Mouse (Mus musculus): Measurements from ENCODE around the gene Msmb. TPM values are rescaled to one million over a fixed set of nuclear protein-coding genes. Genes with fewer than 3 reads are reported as not detected.
"Not testable (repeated sequence)": the region's sequence is repeated elsewhere in the genome, so short reads cannot be mapped to it uniquely, and the experiment has no call there.

The Msmb gene
- polyA plus RNA-seq, 1 experiment from 2014 or later: not detected

DNA sequence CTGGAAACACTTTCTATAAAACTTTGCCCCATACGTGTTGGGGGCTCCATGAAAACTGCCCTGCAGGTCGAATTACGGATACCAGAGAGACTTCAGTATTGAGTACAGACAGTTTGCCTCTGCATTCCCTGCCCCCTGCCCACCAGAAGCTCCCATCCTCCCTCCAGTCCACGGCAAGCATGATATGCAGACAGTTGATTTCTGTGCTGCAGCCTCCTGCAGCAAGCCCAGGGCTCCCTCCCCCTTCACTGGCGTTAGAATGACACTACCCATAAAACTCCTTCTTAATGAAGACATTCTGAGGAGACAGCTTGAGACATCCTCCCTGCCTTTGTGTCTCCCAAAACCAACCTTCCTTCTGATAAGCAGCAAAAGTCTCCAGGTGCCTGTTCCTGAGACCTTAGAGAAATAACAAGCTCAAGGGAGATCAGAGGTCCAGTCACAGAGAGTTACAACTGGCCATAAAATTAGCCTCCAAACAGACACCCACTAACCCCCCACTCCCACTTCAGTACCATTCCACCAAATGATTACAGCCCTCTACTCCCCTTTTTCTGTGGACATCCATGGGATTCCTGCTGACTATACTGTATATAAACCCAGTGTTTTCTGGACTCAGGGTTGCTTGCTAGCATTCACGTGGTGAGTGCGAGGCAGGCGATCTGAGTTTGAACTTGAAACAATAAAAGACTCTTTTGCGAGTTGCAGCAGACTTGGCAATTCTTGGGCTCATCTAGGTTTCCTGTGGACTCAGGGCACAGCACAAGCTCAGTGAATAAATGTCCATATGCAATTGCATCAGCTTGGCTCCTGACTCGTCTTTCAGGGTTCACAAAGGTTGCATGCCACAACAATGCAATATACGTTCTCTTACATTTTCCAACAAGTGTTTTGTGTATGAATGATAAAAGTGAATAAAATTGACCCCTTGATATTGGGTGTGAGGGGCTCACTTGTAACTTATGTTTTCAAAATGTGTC is 20.6 kb upstream of the Msmb start:
- Histone ChIP-seq H3K4me2 (replicated peaks) (no peak overlapping the region), H3K27me3 (no peaks in the 10 kb centered on the region), H3K4me1 (no peaks in the 10 kb centered on the region), H3K9me3 (replicated peaks) (no peaks in the 10 kb centered on the region), H3K9ac (no peak overlapping the region), H3K4me3 (replicated peaks) (no peak overlapping the region), H3K27ac (replicated peaks) (no peak overlapping the region), H3K36me3 (no peaks in the 10 kb centered on the region)
- WGBS: 60% methylated on average over 11 of the region's 11 CpGs
- ATAC-seq (ENCODE audit: insufficient number of reproducible peaks, low FRiP score, low TSS enrichment, low read depth): no peak

DNA sequence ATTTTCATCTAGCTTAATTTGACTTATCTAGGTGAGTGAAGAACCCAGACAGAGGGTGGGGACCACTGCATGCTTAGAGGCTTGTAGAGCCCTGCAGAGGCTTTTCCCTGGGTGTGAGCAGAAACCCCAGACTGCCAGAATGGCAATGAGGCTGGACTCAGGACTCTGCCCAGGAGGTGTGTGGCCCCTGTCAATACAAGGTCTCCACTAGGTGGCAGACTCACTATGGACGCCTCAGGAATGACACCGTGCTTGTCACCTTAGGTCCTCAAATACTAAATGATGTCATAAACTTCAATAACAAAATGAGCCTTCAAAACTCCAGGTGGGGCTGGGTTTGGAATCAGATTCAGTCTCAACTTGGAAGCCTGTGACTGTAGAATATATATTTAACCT is 19.9 kb upstream of the Msmb start:
- 43% methylated on average over 2 of the region's 2 CpGs for WGBS
- Histone ChIP-seq H3K9me3 (replicated peaks) (no peaks in the 10 kb centered on the region), H3K4me2 (replicated peaks) (no peak overlapping the region), H3K4me3 (replicated peaks) (no peak overlapping the region), H3K9ac (no peak overlapping the region), H3K36me3 (no peaks in the 10 kb centered on the region), H3K4me1 (no peaks in the 10 kb centered on the region), H3K27me3 (no peaks in the 10 kb centered on the region), H3K27ac (replicated peaks) (no peak overlapping the region)
- no peak for ATAC-seq (ENCODE audit: insufficient number of reproducible peaks, low FRiP score, low TSS enrichment, low read depth)

DNA sequence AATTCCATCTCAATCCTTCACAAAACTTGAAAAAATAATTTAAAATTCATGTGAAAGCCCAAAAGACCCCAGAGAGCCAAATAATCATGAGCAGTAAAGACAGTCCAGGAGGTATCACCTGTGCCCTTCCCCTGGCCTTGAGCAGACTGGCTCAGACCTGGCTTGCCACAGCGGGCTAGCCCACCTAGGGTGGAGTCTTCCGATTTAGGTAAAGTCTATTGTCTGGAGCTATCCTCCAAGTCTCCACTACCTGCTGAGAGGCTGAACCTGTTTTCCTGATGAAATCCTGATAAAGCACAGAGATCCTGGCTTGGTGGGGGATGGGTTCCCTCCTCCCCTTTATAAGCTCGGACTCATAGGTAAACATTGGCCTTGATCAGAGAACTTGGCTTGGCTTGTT is 17.6 kb upstream of the Msmb start:
- 66% methylated on average over 3 of the region's 3 CpGs for WGBS
- Histone ChIP-seq H3K4me1 (no peaks in the 10 kb centered on the region), H3K9ac (no peak overlapping the region), H3K4me3 (replicated peaks) (no peak overlapping the region), H3K27ac (replicated peaks) (no peak overlapping the region), H3K27me3 (no peaks in the 10 kb centered on the region), H3K9me3 (replicated peaks) (no peaks in the 10 kb centered on the region), H3K4me2 (replicated peaks) (no peak overlapping the region), H3K36me3 (no peaks in the 10 kb centered on the region)
- no peak for ATAC-seq (ENCODE audit: insufficient number of reproducible peaks, low FRiP score, low TSS enrichment, low read depth)

DNA sequence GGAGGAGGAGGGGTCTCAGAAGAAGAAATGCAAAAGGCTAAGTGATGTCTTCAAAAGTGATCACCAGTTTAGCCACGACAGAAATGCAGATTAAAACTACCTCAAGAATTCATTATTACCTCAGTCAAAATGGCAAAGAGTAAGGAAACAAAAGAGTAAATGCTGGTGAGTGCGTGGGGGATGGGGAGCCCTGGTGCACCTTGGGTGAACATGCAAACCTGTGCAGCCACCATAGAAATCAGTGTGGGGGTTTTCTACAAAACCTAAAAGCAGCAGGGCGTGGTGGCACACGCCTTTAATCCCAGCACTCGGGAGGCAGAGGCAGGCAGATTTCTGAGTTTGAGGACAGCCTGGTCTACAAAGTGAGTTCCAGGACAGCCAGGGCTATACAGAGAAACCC is 16.6 kb upstream of the Msmb start:
- not testable (repeated sequence) for H3K9me3 ChIP-seq (replicated peaks); H3K4me1 ChIP-seq; H3K27ac ChIP-seq (replicated peaks); H3K4me3 ChIP-seq (replicated peaks); ATAC-seq (ENCODE audit: insufficient number of reproducible peaks, low FRiP score, low TSS enrichment, low read depth); H3K4me2 ChIP-seq (replicated peaks); H3K36me3 ChIP-seq; H3K9ac ChIP-seq; H3K27me3 ChIP-seq
- WGBS: 71% methylated on average over 5 of the region's 5 CpGs

DNA sequence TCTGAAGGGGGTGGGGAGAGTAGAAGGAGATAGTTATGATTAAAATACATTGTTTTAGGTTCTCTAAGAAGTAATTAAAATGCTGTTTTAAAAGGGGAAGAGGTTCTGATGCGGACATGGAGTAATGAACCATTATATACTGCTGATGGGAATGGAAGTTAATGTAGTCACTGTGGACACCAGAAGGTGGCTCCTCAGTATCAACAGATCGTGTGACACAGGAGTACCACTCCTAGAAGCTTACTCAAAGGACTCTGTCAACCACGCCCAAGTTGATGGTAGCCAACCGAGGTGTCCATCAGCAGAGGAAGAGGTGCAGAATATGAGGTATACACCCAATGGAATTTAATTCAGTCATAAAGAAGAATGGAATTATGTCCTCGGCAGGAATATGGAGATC is 13.4 kb upstream of the Msmb start:
- H3K36me3 ChIP-seq: no peaks in the 10 kb centered on the region
- H3K9ac ChIP-seq: no peak overlapping the region
- no peaks in the 10 kb centered on the region for H3K9me3 ChIP-seq (replicated peaks)
- no peak overlapping the region for H3K27ac ChIP-seq (replicated peaks)
- H3K27me3 ChIP-seq: no peaks in the 10 kb centered on the region
- 82% methylated on average over 5 of the region's 5 CpGs for WGBS
- no peak overlapping the region for H3K4me2 ChIP-seq (replicated peaks)
- H3K4me1 ChIP-seq: no peaks in the 10 kb centered on the region
- H3K4me3 ChIP-seq (replicated peaks): no peak overlapping the region
- no peak for ATAC-seq (ENCODE audit: insufficient number of reproducible peaks, low FRiP score, low TSS enrichment, low read depth)

DNA sequence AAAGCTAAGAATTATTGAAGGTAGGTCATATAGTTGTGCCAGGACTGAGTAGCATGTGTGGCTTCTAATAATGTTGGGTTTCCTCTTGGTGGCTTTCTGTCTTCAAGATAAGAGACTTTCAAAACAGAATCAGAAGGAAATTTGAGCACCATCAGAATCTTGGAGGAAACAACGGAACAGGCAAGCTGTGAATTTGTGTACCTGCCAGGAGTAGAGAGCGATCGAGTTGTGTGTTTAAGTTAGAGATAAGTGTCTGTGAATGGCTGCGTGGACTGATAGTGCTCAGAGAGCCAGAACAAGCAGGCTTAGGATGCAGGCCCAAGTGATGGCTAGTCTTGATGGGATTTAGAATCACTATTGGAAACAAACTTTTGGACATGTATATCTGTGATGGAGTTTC is 10.0 kb upstream of the Msmb start:
- no peak overlapping the region for H3K4me2 ChIP-seq (replicated peaks)
- WGBS: 84% methylated on average over 4 of the region's 4 CpGs
- H3K27ac ChIP-seq (replicated peaks): no peak overlapping the region
- H3K27me3 ChIP-seq: no peaks in the 10 kb centered on the region
- no peak overlapping the region for H3K9ac ChIP-seq
- no peaks in the 10 kb centered on the region for H3K9me3 ChIP-seq (replicated peaks)
- H3K4me3 ChIP-seq (replicated peaks): no peak overlapping the region
- H3K4me1 ChIP-seq: no peaks in the 10 kb centered on the region
- no peaks in the 10 kb centered on the region for H3K36me3 ChIP-seq
- ATAC-seq (ENCODE audit: insufficient number of reproducible peaks, low FRiP score, low TSS enrichment, low read depth): no peak

DNA sequence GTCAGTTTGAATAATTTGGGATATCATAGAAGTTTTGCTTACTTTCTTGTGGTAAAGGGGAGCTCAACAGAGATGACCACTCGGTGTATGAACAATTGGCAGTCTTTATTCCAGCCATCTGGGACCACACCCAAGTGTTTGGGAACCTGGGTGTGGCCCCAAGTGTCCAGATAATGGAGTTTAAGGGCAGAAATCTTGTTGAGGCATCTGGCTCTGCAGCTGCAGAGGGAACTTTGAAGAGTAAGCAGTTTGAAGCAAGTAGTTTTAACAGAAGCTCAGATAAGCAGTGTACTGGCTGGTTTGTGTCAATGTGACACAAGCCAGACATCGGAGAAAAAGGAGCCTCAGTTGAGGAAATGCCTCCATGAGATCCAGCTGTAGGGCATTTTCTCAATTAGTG is 7.5 kb upstream of the Msmb start:
- H3K4me2 ChIP-seq (replicated peaks): no peak overlapping the region
- H3K27ac ChIP-seq (replicated peaks): no peak overlapping the region
- H3K36me3 ChIP-seq: no peaks in the 10 kb centered on the region
- H3K9me3 ChIP-seq (replicated peaks): no peaks in the 10 kb centered on the region
- H3K27me3 ChIP-seq: no peaks in the 10 kb centered on the region
- H3K9ac ChIP-seq: no peak overlapping the region
- H3K4me1 ChIP-seq: no peaks in the 10 kb centered on the region
- no peak overlapping the region for H3K4me3 ChIP-seq (replicated peaks)
- no peak for ATAC-seq (ENCODE audit: insufficient number of reproducible peaks, low FRiP score, low TSS enrichment, low read depth)
- WGBS: 56% methylated on average over 2 of the region's 2 CpGs

DNA sequence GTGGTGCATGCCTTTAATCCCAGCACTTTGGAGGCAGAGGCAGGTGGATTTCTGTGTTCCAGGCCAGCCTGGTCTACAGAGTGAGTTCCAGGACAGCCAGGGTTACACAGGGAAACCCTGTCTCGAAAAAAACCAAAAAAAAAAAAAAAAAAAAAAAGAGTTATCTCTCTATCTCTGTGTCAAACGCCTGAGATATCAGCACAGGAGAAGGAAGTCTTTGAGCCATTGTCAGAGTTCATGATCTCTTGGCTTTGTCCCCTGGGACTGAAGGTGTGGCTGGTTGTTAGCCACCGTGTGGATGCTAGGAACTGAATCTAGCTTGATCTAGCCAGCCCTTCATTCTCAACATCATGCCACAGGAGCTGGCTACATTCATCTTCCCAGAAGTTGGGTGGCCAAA is 5.4 kb upstream of the Msmb start:
- not testable (repeated sequence) for H3K4me2 ChIP-seq (replicated peaks); ATAC-seq (ENCODE audit: insufficient number of reproducible peaks, low FRiP score, low TSS enrichment, low read depth); H3K4me1 ChIP-seq; H3K9ac ChIP-seq; H3K27ac ChIP-seq (replicated peaks); H3K4me3 ChIP-seq (replicated peaks); H3K9me3 ChIP-seq (replicated peaks); H3K36me3 ChIP-seq; H3K27me3 ChIP-seq
- 73% methylated on average over 3 of the region's 3 CpGs for WGBS

DNA sequence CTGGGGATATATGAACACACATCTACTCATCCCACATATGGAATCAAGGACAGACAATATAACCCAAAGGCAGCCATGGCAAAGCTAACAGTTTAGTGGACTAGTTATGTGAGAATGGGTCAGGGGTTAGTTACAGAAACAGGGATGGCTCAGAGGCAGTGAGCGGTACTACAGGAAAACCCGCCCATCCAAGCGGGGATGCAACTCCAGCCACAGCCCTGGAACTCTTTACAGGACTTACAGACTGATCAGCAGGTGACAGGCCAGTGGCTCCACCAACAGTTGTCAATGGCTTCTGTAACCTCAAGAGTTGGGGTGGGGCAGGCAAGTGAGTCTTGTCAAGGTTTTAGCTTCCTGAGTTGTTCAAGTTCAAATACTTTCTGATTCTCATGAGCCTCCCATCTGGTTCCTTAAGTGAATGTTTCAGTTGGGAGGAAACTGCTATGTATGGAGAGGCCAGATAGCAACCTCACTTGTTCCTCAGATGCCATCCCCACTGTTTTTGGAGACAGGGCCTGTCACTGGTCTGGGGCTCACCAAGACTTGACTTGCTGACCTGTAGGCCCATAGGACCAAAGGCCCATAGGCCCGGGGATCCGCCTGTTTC is 1.4 kb upstream of the Msmb start:
- Histone ChIP-seq H3K9ac (no peak overlapping the region), H3K27me3 (no peaks in the 10 kb centered on the region), H3K4me3 (replicated peaks) (no peak overlapping the region), H3K9me3 (replicated peaks) (no peaks in the 10 kb centered on the region), H3K36me3 (no peaks in the 10 kb centered on the region), H3K4me2 (replicated peaks) (no peak overlapping the region), H3K4me1 (no peaks in the 10 kb centered on the region), H3K27ac (replicated peaks) (no peak overlapping the region)
- ATAC-seq (ENCODE audit: insufficient number of reproducible peaks, low FRiP score, low TSS enrichment, low read depth): no peak
- 73% methylated on average over 5 of the region's 5 CpGs for WGBS

DNA sequence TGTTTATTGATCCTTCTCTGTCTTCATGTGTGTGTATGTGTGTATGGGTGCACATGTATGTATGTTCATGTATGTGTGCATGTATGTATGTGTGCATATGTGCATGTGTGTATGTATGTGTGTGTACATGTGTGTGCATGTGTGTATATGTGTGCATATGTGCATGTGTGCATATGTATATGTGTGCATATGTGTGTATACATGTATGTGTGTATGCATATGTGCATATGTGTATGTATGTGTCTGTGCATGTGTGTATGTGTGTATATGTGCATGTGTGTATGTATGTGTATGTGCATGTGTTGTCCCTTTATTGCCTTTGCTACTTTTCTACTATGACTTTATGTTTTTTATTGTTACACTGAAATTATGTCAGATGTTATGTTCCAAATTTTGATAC is 2.9 kb downstream of the Msmb start:
- Histone ChIP-seq H3K9ac (no peak overlapping the region), H3K4me1 (no peaks in the 10 kb centered on the region), H3K27ac (replicated peaks) (no peak overlapping the region), H3K4me2 (replicated peaks) (no peak overlapping the region), H3K4me3 (replicated peaks) (no peak overlapping the region), H3K36me3 (no peaks in the 10 kb centered on the region), H3K9me3 (replicated peaks) (no peaks in the 10 kb centered on the region), H3K27me3 (no peaks in the 10 kb centered on the region)
- no peak for ATAC-seq (ENCODE audit: insufficient number of reproducible peaks, low FRiP score, low TSS enrichment, low read depth)

DNA sequence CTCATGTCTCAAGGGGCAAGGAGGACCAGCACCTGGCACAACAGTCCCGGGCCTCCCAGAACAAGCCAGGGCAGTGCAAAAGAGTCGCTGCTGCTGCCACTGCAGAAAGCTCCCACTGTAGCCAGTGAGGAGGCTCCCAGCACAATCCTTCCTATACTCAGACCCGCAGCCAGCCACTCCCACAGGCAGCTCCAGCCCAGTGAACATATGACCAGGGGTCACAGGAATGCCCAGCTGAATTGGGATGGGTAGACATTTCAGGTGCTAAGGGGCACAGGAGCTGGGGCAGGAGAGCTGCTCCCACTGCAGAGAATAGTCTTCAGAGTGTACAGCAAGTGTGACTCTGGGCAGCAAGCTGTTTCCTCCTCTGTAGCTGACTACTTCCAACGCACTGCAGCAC is 3.6 kb downstream of the Msmb start:
- Histone ChIP-seq H3K27me3 (no peaks in the 10 kb centered on the region), H3K4me1 (no peaks in the 10 kb centered on the region), H3K27ac (replicated peaks) (no peak overlapping the region), H3K9ac (no peak overlapping the region), H3K4me3 (replicated peaks) (no peak overlapping the region), H3K4me2 (replicated peaks) (no peak overlapping the region), H3K9me3 (replicated peaks) (no peaks in the 10 kb centered on the region), H3K36me3 (no peaks in the 10 kb centered on the region)
- 68% methylated on average over 4 of the region's 4 CpGs for WGBS
- ATAC-seq (ENCODE audit: insufficient number of reproducible peaks, low FRiP score, low TSS enrichment, low read depth): no peak

All from embryonic facial prominence, embryonic 15.5 days (tissue).